Mouse (Mus musculus) left cerebral cortex, postnatal 10 days (tissue): ENCODE measurements at regions not wholly inside any gene's neighbourhood (a gene's known extent, or its start where the extent isn't known, plus 50 kb on each side); places are given as distances from the start of the nearest gene placed in this dataset.

Experiments used
- DNase-seq, 2 experiments: peaks; one replicate each; pipeline ENCODE4 v3.0.0; 2021 to 2022; ENCODE audit warnings: low spot score in 2 of 2, mixed read lengths in 1 of 2; ENCODE audit errors: extremely low spot score in 1 of 2
- intact Hi-C: fragments of 180-260 bp; cut with DNase I; formaldehyde crosslinking; loops from one replicate; pipeline ENCODE4 v1.15.1; 2025

DNA sequence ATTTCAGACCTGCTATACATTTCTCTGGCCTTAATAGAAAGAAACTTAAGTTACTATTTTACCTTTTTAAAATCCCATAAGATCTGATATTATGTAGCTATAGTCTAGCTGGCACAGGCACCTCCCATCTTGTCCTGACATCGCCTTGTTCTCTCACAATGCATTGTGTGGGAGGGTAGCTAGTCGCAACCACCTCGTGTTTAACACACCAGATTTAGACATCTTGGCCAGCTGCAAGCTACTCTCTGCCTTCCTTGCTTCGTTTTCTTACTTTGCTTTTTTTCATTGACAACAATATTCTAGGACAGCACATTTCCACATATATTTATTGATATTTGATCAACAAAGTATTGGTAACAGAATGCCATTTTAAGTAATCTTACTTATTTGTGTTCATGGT, 314.4 kb upstream of the Sall1 start:
- no peak for DNase-seq
- intact Hi-C loops, result no loop called here

DNA sequence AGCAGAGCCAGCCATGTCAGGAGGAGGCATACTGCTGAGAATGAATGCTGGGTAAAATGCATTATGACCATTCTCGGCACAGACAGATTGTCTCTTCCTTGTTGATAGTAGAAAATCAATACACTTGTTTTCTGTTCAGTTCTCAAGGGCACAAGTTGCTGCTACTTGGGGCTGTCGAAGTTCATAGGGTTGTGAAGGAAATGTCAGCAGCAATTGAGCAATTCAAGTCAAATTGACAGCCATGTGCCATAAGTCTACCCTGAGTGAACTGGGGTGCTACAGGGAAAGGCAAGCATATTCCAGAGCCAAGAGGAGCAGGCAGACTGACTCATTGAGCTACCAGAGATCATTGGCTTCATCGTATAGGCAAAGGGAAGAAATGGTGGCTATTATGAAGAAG, 301.6 kb upstream of the Sall1 start:
- intact Hi-C loops, result no loop called here

DNA sequence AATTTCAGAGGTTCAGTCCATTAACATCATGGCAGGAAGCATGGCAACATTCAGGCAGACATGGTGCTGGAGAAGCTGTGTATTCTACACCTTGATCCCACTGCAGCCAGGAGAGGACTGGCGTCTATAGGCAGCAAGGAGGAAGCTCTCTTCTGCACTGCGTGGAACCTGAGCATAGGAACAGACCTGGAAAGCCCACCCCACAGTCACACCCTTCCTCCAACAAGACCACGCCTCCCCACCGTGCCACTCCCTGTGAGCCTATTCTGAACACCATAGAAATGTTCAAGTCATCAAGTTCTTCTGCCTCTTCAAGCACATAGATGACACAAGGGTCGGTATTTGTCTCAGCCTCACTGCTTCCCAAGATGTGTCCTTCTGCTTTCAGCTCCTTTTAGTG, 297.7 kb upstream of the Sall1 start:
- DNase-seq, result no peak
- intact Hi-C loops, result no loop called here

More for the DNA sequence above, 301.6 kb upstream of the Sall1 start:
- DNase-seq, result no peak

DNA sequence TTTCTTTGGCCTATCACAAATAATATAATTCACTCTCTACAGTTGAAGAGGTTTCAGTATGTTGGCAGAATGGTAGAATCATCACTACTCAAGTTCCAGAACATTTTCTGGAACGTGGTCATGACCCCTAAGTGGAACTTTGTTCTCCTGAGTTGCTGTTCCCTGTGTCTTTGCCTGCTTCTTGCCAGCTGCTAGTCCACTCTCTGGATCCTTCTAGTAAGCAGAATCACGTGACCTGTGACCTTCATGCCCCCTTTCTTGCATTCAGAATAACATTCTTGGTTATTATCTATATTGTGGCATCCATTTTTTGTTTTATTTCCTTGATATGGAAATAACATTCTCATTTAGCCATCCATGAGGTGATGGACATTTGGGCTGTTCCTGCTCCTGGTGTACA, 291.5 kb upstream of the Sall1 start:
- intact Hi-C loops, result no loop called here
- no peak for DNase-seq

DNA sequence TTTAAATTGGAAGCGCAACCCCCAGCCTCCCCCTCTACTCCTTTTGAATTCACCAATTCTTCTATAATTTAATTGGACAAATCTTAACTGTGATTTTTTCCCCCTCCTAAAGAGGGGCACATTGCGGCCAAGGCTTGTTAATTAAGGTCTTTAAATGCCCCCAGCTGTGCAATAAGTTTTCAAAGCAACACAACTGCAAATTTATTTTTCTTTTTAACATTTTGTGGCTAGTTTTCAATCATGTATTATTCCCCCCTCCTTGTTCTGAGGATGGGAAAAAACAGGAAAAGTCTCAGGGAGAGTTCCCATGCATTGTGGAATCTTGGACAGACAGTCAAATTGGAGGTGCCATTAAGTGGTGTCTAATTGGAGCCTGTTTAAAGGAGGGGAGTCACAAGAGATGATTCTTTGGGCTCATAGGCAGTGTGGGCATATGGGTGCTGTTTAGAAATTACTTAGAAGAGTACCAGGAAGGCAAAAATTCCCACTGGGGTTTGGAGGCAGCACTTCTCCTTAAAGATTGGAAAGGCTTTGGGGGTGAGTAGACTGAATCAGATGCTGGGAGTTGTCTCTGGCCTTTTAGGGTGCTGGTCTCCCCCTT, 281.9 kb upstream of the Sall1 start:
- DNase-seq, result no peak
- intact Hi-C loops, result no loop called here

DNA sequence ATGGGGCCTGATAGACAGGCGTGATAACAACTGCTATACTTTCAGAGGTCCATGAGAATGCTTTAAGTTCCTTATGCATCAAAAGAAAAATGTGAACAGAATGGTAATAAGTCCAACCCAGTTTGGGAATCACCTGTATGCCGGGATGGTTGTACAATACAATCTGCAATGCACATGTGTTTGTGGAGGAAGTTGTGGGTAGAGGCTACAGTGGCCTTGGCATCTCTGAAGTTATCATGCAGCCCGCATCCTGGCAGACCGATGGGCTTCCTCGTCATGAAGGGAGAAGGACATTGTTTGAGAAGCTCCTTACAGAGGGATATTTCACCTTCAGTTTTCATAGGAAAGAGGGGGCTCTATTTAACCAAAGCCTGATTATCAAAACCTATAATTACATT, 281.3 kb upstream of the Sall1 start:
- DNase-seq, result no peak
- intact Hi-C loops, result no loop called here

DNA sequence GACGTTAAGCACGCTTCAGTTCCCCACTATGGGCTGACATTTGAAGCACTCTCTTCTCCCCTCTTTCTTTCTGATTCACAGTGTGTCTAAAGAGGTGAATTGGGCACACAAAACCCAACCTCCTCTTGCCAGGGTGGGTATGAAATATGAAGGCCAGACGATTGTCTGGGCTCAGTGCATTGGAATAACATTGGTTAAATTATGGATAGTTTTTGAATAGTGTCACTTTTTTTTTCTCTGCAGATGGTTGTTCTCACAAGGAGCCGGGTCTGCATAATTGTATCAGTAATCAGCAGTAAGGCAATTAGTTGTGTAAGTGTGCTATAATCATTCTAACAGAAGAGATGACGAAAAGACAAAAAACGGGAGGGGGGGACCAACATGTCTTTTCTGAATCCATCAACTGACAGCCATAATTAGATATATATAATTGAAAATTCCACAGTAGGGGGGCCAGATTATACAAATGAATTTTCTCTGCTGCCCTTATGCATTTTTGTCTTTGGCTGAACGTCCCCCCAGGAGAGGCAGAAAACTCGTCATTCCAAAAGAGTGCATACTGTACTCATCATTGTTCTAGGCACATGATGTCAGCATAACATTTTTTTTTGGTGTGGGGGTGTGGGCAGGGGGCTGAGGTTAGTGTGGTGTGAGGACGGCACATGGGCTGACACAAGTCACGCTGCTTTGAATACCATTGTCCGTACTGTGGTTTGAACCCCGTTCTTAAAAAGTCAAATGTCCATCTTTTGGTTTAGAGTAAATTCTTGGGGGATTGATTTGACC, 280.7 kb upstream of the Sall1 start:
- DNase-seq, result no peak
- intact Hi-C loops, result no loop called here

DNA sequence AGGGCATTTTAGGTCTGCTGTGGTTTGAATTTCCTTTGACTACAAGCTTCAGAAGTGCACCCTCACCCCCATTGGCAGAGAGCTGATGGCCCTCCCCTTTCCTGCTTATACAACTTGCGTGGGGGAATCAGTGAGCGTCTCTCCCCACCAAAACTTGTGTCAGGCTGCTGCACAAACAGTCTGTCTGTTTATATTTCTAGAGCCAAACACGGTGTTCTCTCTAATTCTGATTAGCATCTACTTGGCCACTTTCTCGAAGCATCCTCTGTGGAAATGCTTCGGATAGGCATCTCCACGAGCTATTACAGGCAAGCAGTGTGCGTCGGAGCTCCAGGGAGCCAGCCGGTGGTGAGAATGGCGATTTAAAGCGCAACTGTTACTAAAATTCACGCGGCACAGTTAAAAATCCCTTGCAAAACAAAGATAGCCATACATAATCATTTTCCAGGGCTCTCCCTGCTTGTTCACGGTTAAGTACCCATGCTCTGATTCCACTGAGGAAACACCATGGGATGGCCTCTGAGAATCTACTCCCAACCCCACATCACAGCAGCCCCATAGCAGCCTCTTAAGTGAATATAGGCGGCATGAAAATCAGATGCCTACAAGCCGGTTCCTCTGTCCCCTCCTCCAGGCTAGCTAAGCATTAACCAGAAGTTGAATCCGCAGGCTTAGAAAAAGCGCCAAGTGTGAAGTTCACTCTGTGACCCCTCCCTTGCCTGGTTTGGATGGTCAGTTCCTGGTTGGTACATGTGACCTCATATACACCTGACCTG, 273.7 kb upstream of the Sall1 start:
- intact Hi-C loops, result loop anchor here (10.0 kb wide), 1 partner anchor 247 kb away; no protein-coding TSS in a partner anchor
- DNase-seq, result peak in 1 of 2 experiments; percentile 31

DNA sequence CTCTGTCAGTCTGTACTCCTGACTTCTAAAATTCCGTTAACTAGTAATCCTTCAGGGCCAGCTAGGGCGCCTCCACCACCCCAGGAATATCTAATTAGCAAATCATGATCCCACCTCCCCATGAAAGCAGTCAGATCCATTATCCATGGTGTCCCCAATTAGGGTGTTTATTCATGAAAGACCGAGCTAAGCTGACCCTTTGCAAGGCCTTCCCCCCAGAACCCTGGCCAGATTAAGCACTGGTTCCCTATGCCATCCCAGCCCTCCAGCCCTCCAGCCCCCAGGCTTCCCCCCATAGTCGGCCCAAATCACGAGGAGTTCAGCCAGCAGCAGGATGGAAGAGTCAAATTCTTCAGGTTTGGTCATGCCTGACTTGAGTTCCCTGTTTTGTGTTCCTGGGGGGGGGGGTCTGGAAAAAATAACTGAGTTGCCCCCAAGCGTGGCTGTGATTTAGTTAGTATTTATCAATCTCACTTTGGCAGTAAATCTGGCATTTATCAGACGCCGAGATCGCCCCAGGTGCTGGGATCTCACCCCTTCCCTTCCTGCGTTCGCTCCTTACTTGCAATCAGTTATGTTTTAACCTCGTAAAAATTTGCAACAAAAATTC, 272.7 kb upstream of the Sall1 start:
- no peak for DNase-seq
- intact Hi-C loops, result loop anchor here (10.0 kb wide), 1 partner anchor 248 kb away; no protein-coding TSS in a partner anchor

DNA sequence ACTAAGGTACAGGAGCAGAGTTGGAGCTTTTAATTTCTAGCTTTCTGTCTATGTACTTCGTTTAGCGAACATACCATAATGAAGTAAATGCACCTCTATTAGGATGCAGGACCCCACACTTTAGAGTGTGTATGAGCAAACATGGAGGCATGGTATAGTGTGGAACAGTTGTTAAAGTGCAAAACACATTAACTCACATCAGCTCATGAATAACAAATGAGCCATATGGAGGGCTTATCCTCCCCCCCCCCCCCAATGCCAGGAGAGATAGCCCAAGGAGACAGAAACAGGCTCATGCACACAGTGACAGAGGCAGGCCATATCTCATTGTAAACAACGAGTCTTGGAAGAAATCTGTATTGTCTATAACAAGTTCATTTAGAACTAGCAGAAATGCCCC, 270.9 kb upstream of the Sall1 start:
- DNase-seq, result no peak
- intact Hi-C loops, result loop anchor here (10.0 kb wide), 1 partner anchor 250 kb away; no protein-coding TSS in a partner anchor

DNA sequence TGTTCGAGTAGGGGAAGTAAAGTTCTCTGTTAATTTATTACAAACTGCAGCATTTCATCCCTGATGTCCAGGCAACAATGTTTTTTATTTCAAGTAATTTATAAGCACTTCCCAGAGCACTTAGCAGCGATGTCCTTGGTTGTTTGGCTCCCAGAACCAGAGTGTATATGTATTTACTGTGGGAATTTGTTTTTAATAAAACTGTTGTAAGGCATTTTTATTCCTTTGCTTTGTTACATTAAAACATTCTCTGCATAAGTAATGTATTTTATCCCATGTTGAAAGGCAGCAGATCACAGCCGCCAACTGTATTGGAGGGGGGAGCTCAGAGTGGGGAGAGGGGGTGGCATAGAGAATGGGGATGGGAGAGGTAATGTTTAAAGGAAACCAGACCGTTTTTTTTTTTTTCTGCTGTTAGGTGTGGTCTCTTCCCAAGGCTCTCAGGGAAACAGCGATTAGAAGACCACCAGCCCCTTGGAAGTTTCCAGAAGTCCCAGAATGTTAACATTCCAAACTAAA, 266.8 kb upstream of the Sall1 start:
- intact Hi-C loops, result loop anchor here (10.0 kb wide), 1 partner anchor 254 kb away; no protein-coding TSS in a partner anchor
- no peak for DNase-seq

DNA sequence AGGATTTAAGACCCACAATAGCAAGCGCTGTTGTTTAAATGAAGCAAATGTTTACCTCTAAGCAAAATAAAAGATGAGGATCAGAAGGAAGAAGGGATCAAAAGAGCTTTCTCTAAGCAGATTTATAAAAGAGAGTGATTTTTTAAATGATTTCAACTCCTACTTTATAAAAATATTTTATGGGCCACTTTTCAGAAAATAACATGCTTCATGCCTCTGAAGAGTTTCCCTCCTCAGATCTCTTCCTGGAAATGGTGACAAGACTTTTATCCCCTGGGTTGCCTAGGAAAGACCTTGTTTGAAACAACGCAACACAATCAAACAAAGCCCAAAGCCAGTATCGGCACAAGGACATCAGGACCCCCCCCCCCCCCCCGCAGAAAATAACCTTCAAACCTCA, 265.6 kb upstream of the Sall1 start:
- intact Hi-C loops, result loop anchor here (5.0 kb wide), 1 partner anchor 267 kb away; the partner anchor contains the start of gene Sall1
- DNase-seq, result no peak

DNA sequence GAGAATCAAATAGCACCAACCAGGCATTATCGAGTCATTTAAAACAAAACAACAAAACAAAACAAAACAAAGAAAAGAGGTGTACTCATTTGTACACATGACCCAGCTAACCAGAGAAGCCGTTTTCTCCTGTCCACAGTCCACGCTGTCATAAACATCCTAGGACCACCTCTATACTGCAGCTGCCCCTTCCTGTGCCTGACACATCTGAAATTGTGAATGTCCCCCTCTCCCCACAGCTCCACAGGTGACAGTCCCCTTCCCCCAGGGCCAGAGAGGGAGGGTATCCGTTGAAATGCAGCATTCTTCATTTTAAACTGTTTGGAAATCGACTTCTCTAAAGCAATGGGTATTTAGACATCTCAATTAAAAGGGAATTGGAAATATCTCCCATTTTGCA, 265.0 kb upstream of the Sall1 start:
- intact Hi-C loops, result loop anchor here (5.0 kb wide), 1 partner anchor 267 kb away; the partner anchor contains the start of gene Sall1
- DNase-seq, result no peak

DNA sequence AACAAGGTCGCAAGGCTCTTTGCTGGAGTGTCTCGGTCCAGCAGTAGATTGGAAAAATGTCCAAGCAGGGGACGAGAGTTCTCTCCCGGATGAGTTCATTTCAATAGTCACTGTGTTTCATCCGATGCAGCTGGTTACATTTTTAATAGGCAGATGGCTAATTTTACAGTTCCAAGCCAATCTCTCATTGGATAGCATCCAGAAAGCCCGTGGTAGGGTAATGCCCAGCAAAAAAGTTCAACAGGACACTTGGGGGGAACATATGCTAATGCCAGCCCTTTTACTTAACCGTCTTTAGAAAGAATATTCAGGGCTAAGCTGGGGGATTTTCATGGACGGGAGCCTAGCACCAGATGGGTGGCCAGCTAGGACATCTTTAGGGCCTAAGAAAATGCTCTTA, 264.6 kb upstream of the Sall1 start:
- DNase-seq, result peak in 1 of 2 experiments; percentile 24
- intact Hi-C loops, result loop anchor here (5.0 kb wide), 1 partner anchor 266 kb away; the partner anchor contains the start of gene Sall1

DNA sequence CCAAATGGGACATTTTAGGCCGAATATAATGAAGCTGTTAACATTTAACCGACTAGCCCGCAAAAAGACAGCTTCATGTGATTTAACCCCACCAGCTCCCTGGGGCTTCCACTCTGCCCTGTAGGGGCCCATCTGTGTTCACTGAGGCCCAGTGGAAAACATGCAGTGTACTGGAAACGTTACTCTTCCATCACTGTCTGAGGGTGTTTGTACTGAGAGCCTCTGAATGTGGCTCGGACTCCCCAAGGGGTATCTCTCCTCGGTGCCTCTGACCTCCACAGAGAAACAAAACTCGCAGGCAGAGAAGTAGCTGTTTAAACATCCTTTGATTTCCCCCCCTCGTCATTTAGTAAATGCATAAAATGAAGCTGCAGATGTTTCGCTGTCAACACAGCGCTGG, 263.6 kb upstream of the Sall1 start:
- intact Hi-C loops, result loop anchor here (5.0 kb wide), 1 partner anchor 265 kb away; the partner anchor contains the start of gene Sall1
- DNase-seq, result no peak

DNA sequence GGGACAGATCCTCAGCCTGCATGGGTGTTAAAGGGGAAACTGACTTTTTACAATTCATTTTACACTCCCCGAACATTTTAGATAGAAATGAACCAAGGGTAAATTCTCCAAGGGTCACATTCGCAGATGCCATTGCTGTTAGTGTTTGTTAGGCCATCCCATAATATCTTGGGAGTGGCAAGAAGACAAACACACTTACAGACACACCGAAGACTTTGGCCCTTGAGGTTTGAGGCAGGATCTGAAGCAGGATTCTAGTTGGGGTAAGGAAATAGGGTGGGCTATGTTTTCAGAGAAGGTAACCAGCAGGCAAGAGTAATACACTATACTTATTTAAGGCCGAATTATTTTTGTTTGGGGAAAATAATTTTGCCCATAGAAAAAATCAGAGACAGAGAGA, 263.1 kb upstream of the Sall1 start:
- no peak for DNase-seq
- intact Hi-C loops, result loop anchor here (5.0 kb wide), 1 partner anchor 265 kb away; the partner anchor contains the start of gene Sall1

DNA sequence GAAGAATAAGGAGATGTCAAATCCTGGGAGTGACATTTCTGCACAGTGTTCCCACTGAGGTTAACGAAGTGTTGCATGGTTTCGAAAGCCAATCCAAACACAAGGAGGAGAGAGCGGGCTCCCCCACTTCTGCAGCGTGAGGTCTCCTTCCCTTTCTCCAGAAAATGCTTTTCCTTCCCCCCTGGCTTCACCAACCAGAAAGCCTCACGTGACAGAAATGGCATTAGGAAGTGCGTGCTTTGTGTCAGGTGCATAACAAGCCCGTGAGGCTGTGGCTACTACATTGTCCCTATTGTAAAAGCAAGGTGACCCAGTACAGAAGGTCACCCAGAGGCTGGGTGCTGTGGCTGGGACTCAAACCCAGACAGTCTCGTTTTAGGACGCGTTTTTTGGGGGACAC, 260.2 kb upstream of the Sall1 start:
- intact Hi-C loops, result no loop called here
- DNase-seq, result no peak

DNA sequence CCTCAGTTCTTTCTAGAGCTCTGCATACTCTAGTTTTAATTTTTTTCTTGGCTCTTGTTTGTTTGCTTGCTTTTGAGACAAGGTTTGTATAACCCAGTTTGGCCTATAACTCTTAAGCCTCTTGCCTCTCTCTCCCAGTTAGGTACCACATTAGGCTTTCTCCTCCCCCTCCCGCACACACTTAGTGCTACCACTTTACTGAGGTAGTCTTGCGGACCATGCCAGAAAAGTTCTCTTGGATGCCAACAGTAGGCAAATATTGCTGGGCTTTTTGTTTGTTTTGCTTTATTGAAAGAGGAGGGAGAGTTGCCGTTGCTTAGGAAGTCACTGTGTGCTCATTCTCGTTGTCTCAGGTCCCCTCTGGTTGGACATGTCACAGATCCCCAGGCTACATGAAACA, 259.4 kb upstream of the Sall1 start:
- intact Hi-C loops, result no loop called here
- DNase-seq, result no peak

DNA sequence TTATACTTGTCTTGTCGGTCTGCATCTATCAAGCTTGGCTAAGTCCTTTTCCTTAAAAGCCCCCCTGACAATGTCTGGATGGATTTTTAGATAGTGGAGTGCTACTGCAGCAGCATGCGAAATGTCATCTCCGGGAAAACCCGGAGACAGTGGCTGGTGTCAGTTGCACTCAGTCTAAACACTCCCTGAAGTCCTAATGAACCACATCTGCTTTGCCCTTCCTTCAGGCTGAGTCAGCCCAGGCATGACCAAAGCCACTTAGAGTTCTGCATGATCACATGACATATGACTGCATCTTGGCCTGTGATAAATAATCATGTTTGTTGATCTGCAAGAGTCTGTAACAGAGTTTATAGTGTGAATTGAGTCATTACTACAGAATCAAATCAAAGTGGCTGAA, 255.7 kb upstream of the Sall1 start:
- DNase-seq, result no peak
- intact Hi-C loops, result no loop called here
